Mouse (Mus musculus) liver, embryonic 14.5 days (tissue): ENCODE results near the gene Kcnk7. TPM values are rescaled to one million over a fixed set of nuclear protein-coding genes. Genes with fewer than 3 reads are reported as not detected.

Source experiments
- ATAC-seq: fragments of 200-750 bp; cut with Nextera tagmentation; 2 replicates; pipeline ENCODE4 v1.8.0; 2017; ENCODE audit warnings: moderate number of reproducible peaks, mild to moderate bottlenecking, moderate library complexity; ENCODE audit not compliant: insufficient read depth
- DNase-seq, 3 experiments: peaks; one replicate each; pipeline ENCODE4 v3.0.0-alpha.2; 2012 to 2013; ENCODE audit warnings: low read depth in 3 of 3, low spot score in 3 of 3
- H3K27ac ChIP-seq: fragments of 300-500 bp; sonication (generic); 2 replicates; pipeline ENCODE4 v1.5.1; 2014; ENCODE audit warnings: moderate library complexity, mild to moderate bottlenecking, control low read depth, inconsistent platforms
- H3K27me3 ChIP-seq: fragments of 300-500 bp; sonication (generic); 2 replicates; pipeline ENCODE4 v1.6.1; 2014; ENCODE audit warnings: mild to moderate bottlenecking, low read length, moderate library complexity; ENCODE audit not compliant: control insufficient read depth, insufficient read depth
- H3K36me3 ChIP-seq: fragments of 300-500 bp; sonication (generic); replicated peaks from 2 replicates; pipeline ENCODE4 v1.6.1; 2014; ENCODE audit warnings: low read depth; ENCODE audit not compliant: control insufficient read depth, insufficient read depth
- H3K4me1 ChIP-seq, 2 experiments: fragments of 200-500 bp in 1 of 2; fragments of 300-500 bp in 1 of 2; sonication (generic) in 1 of 2; replicated peaks; 2 replicates each; pipeline ENCODE4 v1.6.1; 2012 to 2014; ENCODE audit warnings: antibody characterized with exemption in 1 of 2, inconsistent platforms in 1 of 2, low read length in 1 of 2; ENCODE audit not compliant: control insufficient read depth in 2 of 2, insufficient read depth in 2 of 2
- H3K4me2 ChIP-seq: fragments of 300-500 bp; sonication (generic); 2 replicates; pipeline ENCODE4 v1.6.1; 2014; ENCODE audit warnings: low read depth, mild to moderate bottlenecking, control low read depth, moderate library complexity
- H3K4me3 ChIP-seq, 2 experiments: fragments of 200-500 bp in 1 of 2; fragments of 300-500 bp in 1 of 2; sonication (generic) in 1 of 2; 2 replicates each; pipeline ENCODE4 v1.5.1; 2012 to 2014; ENCODE audit warnings: low read depth in 2 of 2, low read length in 2 of 2, mild to moderate bottlenecking in 2 of 2, control low read depth in 1 of 2, inconsistent platforms in 1 of 2, moderate library complexity in 1 of 2; ENCODE audit not compliant: insufficient read depth in 1 of 2
- H3K9ac ChIP-seq: fragments of 300-500 bp; sonication (generic); replicated peaks from 2 replicates; pipeline ENCODE4 v1.6.1; 2014; ENCODE audit warnings: mild to moderate bottlenecking, control low read depth, moderate library complexity
- H3K9me3 ChIP-seq: fragments of 300-500 bp; sonication (generic); 2 replicates; pipeline ENCODE4 v1.6.1; 2016; ENCODE audit warnings: low read length, mixed read lengths; ENCODE audit not compliant: control insufficient read depth
- CTCF ChIP-seq: IDR thresholded peaks from 2 replicates; pipeline ENCODE4 v1.5.1; 2016; ENCODE audit warnings: antibody characterized with exemption, low read depth, control low read depth
- EP300 ChIP-seq: IDR thresholded peaks from 2 replicates; pipeline ENCODE4 v1.6.1; 2016; ENCODE audit warnings: antibody characterized with exemption, low read depth
- WGBS: fragments of 180-500 bp; shearing (Covaris S2); extraction: QIAGEN DNeasy Blood & Tissue Kit; methylation state at CpG from one replicate; pipeline ENCODE4 v1.1.7; 2014; ENCODE audit not compliant: insufficient replicate concordance; 5-methylcytosine and 5-hydroxymethylcytosine counted together
- microRNA-seq: library from miRNA; unstranded; fragments of <30 nt; microRNA quantifications from one replicate; pipeline ENCODE4, GENCODE M21; 2016
- polyA plus RNA-seq, 2 experiments: library from polyadenylated mRNA; depleted of rRNA in 1 of 2; stranded (reverse) in 1 of 2; unstranded in 1 of 2; fragments of >200 nt; fragmentation: Nextera tagmentation in 1 of 2; extraction: Ambion mirVana in 1 of 2; gene quantifications; 2 replicates each; pipeline versions ENCODE4 v1.2.1 to v1.2.3; 2012 to 2014

Gene Kcnk7
- polyA plus RNA-seq, 2 experiments: 0.17 TPM; not detected in 1

DNA sequence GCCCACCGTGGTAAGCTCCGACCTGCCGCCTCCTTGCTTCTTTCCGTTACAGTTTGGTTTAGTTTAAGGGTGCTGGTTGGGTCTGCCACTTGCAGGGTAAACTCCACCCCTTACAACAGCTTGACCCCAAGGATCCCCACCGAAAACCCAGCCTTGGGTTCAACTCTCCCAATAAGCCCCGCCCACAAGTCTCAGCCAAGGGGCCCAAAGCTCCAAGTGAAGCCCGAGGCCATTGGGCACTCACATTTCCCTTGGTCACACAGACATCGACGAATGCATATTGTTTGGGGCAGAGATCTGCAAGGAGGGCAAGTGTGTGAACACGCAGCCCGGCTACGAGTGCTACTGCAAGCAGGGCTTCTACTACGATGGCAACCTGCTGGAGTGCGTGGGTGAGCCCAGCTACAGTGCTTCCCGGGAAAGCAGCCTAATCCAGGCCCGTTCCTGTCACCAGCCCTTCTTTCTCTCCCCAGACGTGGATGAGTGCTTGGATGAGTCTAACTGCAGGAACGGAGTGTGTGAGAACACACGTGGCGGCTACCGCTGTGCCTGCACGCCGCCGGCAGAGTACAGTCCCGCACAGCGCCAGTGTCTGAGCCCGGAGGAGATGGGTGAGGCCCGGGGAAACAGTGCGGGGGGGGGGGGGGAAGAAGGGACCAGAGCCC lies 52.3 kb downstream of the Kcnk7 start:
- Histone ChIP-seq H3K4me1 (peaks cover 0 to 1% of the 10 kb centered on the region in 2 experiments; a peak in 2 of 4 replicates), H3K9me3 (no peaks in the 10 kb centered on the region), H3K27ac (no peak overlapping the region), H3K36me3 (no peaks in the 10 kb centered on the region; the same call in 1 of the 2 replicates), H3K4me2 (peak overlapping the region; percentile 30), H3K9ac (no peak overlapping the region; the same call in 1 of the 2 replicates), H3K27me3 (peaks cover 24% of the 10 kb centered on the region), H3K4me3 (no peak overlapping the region)
- no peak for DNase-seq
- WGBS: 24% methylated on average over 28 of the region's 29 CpGs
- TF ChIP-seq EP300 (no peak), CTCF (no peak)
- no peak for ATAC-seq

Small RNA genes lying within 50 kb of the gene (microRNA-seq; reads per million reads assigned to microRNA genes)
- gene Mir6987: not detected

Other genes starting within 250 kb of the Kcnk7 start
- gene Ccdc85b, start 246.5 kb upstream of the Kcnk7 start, polyA plus RNA-seq (2012; rRNA removed): 1.00 and 1.4 TPM in 2 replicates
- 1.0 and 1.2 TPM in 2 replicates for gene Ccdc85b, start 246.5 kb upstream of the Kcnk7 start, polyA plus RNA-seq (2014; fragmentation: Nextera tagmentation; extraction: Ambion mirVana)
- 19.1 and 22.9 TPM in 2 replicates for gene Fibp, start 243.8 kb upstream of the Kcnk7 start, polyA plus RNA-seq (2012; rRNA removed)
- gene Fibp, start 243.8 kb upstream of the Kcnk7 start, polyA plus RNA-seq (2014; fragmentation: Nextera tagmentation; extraction: Ambion mirVana): 20.8 and 30.6 TPM in 2 replicates
- gene Ctsw, start 235.9 kb upstream of the Kcnk7 start, polyA plus RNA-seq (2012; rRNA removed): 0.27 and 0.37 TPM in 2 replicates
- 0.21 and 0.25 TPM in 2 replicates for gene Ctsw, start 235.9 kb upstream of the Kcnk7 start, polyA plus RNA-seq (2014; fragmentation: Nextera tagmentation; extraction: Ambion mirVana)
- gene Efemp2, start 230.4 kb upstream of the Kcnk7 start, polyA plus RNA-seq (2012; rRNA removed): 11.4 and 17.5 TPM in 2 replicates
- 11.4 and 11.6 TPM in 2 replicates for gene Efemp2, start 230.4 kb upstream of the Kcnk7 start, polyA plus RNA-seq (2014; fragmentation: Nextera tagmentation; extraction: Ambion mirVana)
- 11.3 and 11.4 TPM in 2 replicates for gene Mus81, start 216.0 kb upstream of the Kcnk7 start, polyA plus RNA-seq (2012; rRNA removed)
- gene Mus81, start 216.0 kb upstream of the Kcnk7 start, polyA plus RNA-seq (2014; fragmentation: Nextera tagmentation; extraction: Ambion mirVana): 13.8 and 15.6 TPM in 2 replicates
- 432 and 443 TPM in 2 replicates for gene Cfl1, start 213.9 kb upstream of the Kcnk7 start, polyA plus RNA-seq (2012; rRNA removed)
- 1,304 and 1,332 TPM in 2 replicates for gene Cfl1, start 213.9 kb upstream of the Kcnk7 start, polyA plus RNA-seq (2014; fragmentation: Nextera tagmentation; extraction: Ambion mirVana)
- 0.81 TPM in 2 replicates for gene 1700020D05Rik, start 200.6 kb upstream of the Kcnk7 start, polyA plus RNA-seq (2012; rRNA removed)
- gene 1700020D05Rik, start 200.6 kb upstream of the Kcnk7 start, polyA plus RNA-seq (2014; fragmentation: Nextera tagmentation; extraction: Ambion mirVana): not detected in 2 replicates
- gene Snx32, start 193.8 kb upstream of the Kcnk7 start, polyA plus RNA-seq (2012; rRNA removed): 9.0 and 9.3 TPM in 2 replicates
- 4.7 and 5.5 TPM in 2 replicates for gene Snx32, start 193.8 kb upstream of the Kcnk7 start, polyA plus RNA-seq (2014; fragmentation: Nextera tagmentation; extraction: Ambion mirVana)
- 0.01 and 0.02 TPM in 2 replicates for gene Ovol1, start 143.7 kb upstream of the Kcnk7 start, polyA plus RNA-seq (2012; rRNA removed)
- gene Ovol1, start 143.7 kb upstream of the Kcnk7 start, polyA plus RNA-seq (2014; fragmentation: Nextera tagmentation; extraction: Ambion mirVana): not detected in 2 replicates
- 1.3 and 1.5 TPM in 2 replicates for gene Ap5b1, start 136.3 kb upstream of the Kcnk7 start, polyA plus RNA-seq (2012; rRNA removed)
- gene Ap5b1, start 136.3 kb upstream of the Kcnk7 start, polyA plus RNA-seq (2014; fragmentation: Nextera tagmentation; extraction: Ambion mirVana): 1.4 and 1.8 TPM in 2 replicates
- gene Rnaseh2c, start 102.5 kb upstream of the Kcnk7 start, polyA plus RNA-seq (2012; rRNA removed): 69.9 and 87.7 TPM in 2 replicates
- 115 and 129 TPM in 2 replicates for gene Rnaseh2c, start 102.5 kb upstream of the Kcnk7 start, polyA plus RNA-seq (2014; fragmentation: Nextera tagmentation; extraction: Ambion mirVana)
- 21.0 and 25.6 TPM in 2 replicates for gene Kat5, start 94.1 kb upstream of the Kcnk7 start, polyA plus RNA-seq (2012; rRNA removed)
- gene Kat5, start 94.1 kb upstream of the Kcnk7 start, polyA plus RNA-seq (2014; fragmentation: Nextera tagmentation; extraction: Ambion mirVana): 8.5 and 10.0 TPM in 2 replicates
- 14.8 and 19.9 TPM in 2 replicates for gene Rela, start 66.9 kb upstream of the Kcnk7 start, polyA plus RNA-seq (2012; rRNA removed)
- gene Rela, start 66.9 kb upstream of the Kcnk7 start, polyA plus RNA-seq (2014; fragmentation: Nextera tagmentation; extraction: Ambion mirVana): 18.9 and 21.9 TPM in 2 replicates
- 27.5 and 33.2 TPM in 2 replicates for gene Sipa1, start 40.7 kb upstream of the Kcnk7 start, polyA plus RNA-seq (2012; rRNA removed)
- 14.3 and 18.9 TPM in 2 replicates for gene Sipa1, start 40.7 kb upstream of the Kcnk7 start, polyA plus RNA-seq (2014; fragmentation: Nextera tagmentation; extraction: Ambion mirVana)
- gene Map3k11, start 15.6 kb upstream of the Kcnk7 start, polyA plus RNA-seq (2012; rRNA removed): 13.7 and 14.5 TPM in 2 replicates
- 9.1 and 10.8 TPM in 2 replicates for gene Map3k11, start 15.6 kb upstream of the Kcnk7 start, polyA plus RNA-seq (2014; fragmentation: Nextera tagmentation; extraction: Ambion mirVana)
- 19.8 and 25.9 TPM in 2 replicates for gene Pcnx3, start 15.5 kb upstream of the Kcnk7 start, polyA plus RNA-seq (2012; rRNA removed)
- 9.1 and 9.8 TPM in 2 replicates for gene Pcnx3, start 15.5 kb upstream of the Kcnk7 start, polyA plus RNA-seq (2014; fragmentation: Nextera tagmentation; extraction: Ambion mirVana)
- gene Ehbp1l1, start 21.9 kb downstream of the Kcnk7 start, polyA plus RNA-seq (2012; rRNA removed): 70.8 and 95.5 TPM in 2 replicates
- 66.0 and 76.7 TPM in 2 replicates for gene Ehbp1l1, start 21.9 kb downstream of the Kcnk7 start, polyA plus RNA-seq (2014; fragmentation: Nextera tagmentation; extraction: Ambion mirVana)
- 44.0 and 50.9 TPM in 2 replicates for gene Fam89b, start 25.3 kb downstream of the Kcnk7 start, polyA plus RNA-seq (2012; rRNA removed)
- 40.6 and 41.0 TPM in 2 replicates for gene Fam89b, start 25.3 kb downstream of the Kcnk7 start, polyA plus RNA-seq (2014; fragmentation: Nextera tagmentation; extraction: Ambion mirVana)
- 1.9 and 2.1 TPM in 2 replicates for gene Ltbp3, start 36.5 kb downstream of the Kcnk7 start, polyA plus RNA-seq (2012; rRNA removed)
- gene Ltbp3, start 36.5 kb downstream of the Kcnk7 start, polyA plus RNA-seq (2014; fragmentation: Nextera tagmentation; extraction: Ambion mirVana): 0.85 and 1.6 TPM in 2 replicates
- 21.1 and 27.1 TPM in 2 replicates for gene Scyl1, start 67.1 kb downstream of the Kcnk7 start, polyA plus RNA-seq (2012; rRNA removed)
- gene Scyl1, start 67.1 kb downstream of the Kcnk7 start, polyA plus RNA-seq (2014; fragmentation: Nextera tagmentation; extraction: Ambion mirVana): 15.8 and 18.6 TPM in 2 replicates
- 5.9 and 6.7 TPM in 2 replicates for gene Frmd8, start 170.9 kb downstream of the Kcnk7 start, polyA plus RNA-seq (2012; rRNA removed)
- 6.6 and 8.4 TPM in 2 replicates for gene Frmd8, start 170.9 kb downstream of the Kcnk7 start, polyA plus RNA-seq (2014; fragmentation: Nextera tagmentation; extraction: Ambion mirVana)
- 5.3 and 5.8 TPM in 2 replicates for gene Slc25a45, start 173.4 kb downstream of the Kcnk7 start, polyA plus RNA-seq (2012; rRNA removed)
- 3.2 and 4.6 TPM in 2 replicates for gene Slc25a45, start 173.4 kb downstream of the Kcnk7 start, polyA plus RNA-seq (2014; fragmentation: Nextera tagmentation; extraction: Ambion mirVana)
- gene Tigd3, start 189.8 kb downstream of the Kcnk7 start, polyA plus RNA-seq (2012; rRNA removed): 2.2 and 2.4 TPM in 2 replicates
- gene Tigd3, start 189.8 kb downstream of the Kcnk7 start, polyA plus RNA-seq (2014; fragmentation: Nextera tagmentation; extraction: Ambion mirVana): 1.1 TPM in 2 replicates
- 35.3 and 36.0 TPM in 2 replicates for gene Dpf2, start 208.6 kb downstream of the Kcnk7 start, polyA plus RNA-seq (2012; rRNA removed)
- 45.1 and 54.5 TPM in 2 replicates for gene Dpf2, start 208.6 kb downstream of the Kcnk7 start, polyA plus RNA-seq (2014; fragmentation: Nextera tagmentation; extraction: Ambion mirVana)
- 2.2 and 2.3 TPM in 2 replicates for gene Cdc42ep2, start 220.4 kb downstream of the Kcnk7 start, polyA plus RNA-seq (2012; rRNA removed)
- 1.6 and 2.1 TPM in 2 replicates for gene Cdc42ep2, start 220.4 kb downstream of the Kcnk7 start, polyA plus RNA-seq (2014; fragmentation: Nextera tagmentation; extraction: Ambion mirVana)